Mouse (Mus musculus): ENCODE measurements around the gene Gpank1. TPM values are rescaled to one million over a fixed set of nuclear protein-coding genes. Genes with fewer than 3 reads are reported as not detected.

Gene Gpank1
- polyA plus RNA-seq, 1 experiment from 2014 or later = 10.0 TPM

DNA sequence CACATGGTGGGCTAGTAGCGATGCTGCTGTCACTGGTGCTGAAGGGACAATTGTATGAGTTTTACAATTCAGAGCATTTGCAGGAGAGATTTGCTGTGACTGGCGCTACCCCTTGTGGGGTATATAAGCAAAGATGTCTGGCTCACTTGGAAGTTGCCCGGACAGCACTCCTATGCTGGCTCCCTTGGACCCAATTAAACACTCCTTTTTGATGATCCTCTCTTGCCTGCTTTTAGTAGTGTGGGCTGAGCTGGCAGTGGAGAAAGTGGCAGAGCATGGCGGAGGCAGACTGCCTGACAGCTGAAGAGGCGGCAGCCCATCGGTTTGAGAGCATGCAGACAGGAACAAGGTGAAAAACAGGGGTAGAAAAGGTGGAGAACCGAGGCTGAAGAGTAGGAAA is 46.5 kb downstream of the Gpank1 start:
- ATAC-seq (ENCODE audit: insufficient number of reproducible peaks, insufficient read depth, low FRiP score, low read depth) = no peak
- Histone ChIP-seq H3K4me3 (ENCODE audit: control insufficient read depth in 1 of 2, insufficient read depth in 1 of 2, low read depth in 1 of 2, low read length in 2 of 2) (no peak overlapping the region), H3K36me3 (ENCODE audit: control insufficient read depth, insufficient read depth, low read length) (no peaks in the 10 kb centered on the region), H3K9me3 (ENCODE audit: control insufficient read depth, low read length) (no peaks in the 10 kb centered on the region), H3K4me1 (ENCODE audit: control insufficient read depth in 2 of 2, insufficient read depth in 2 of 2, low read length in 2 of 2) (peaks cover 6 to 17% of the 10 kb centered on the region in 2 experiments), H3K4me2 (ENCODE audit: low read length) (no peak overlapping the region), H3K27me3 (ENCODE audit: control insufficient read depth, insufficient read depth, low read length) (no peaks in the 10 kb centered on the region), H3K9ac (ENCODE audit: low read length) (no peak overlapping the region), H3K27ac (replicated peaks in 1 of 2; ENCODE audit: control insufficient read depth in 1 of 2, insufficient read depth in 1 of 2, low read depth in 2 of 2, low read length in 2 of 2) (no peak overlapping the region)
- WGBS = 79% methylated on average over 7 of the region's 7 CpGs

DNA sequence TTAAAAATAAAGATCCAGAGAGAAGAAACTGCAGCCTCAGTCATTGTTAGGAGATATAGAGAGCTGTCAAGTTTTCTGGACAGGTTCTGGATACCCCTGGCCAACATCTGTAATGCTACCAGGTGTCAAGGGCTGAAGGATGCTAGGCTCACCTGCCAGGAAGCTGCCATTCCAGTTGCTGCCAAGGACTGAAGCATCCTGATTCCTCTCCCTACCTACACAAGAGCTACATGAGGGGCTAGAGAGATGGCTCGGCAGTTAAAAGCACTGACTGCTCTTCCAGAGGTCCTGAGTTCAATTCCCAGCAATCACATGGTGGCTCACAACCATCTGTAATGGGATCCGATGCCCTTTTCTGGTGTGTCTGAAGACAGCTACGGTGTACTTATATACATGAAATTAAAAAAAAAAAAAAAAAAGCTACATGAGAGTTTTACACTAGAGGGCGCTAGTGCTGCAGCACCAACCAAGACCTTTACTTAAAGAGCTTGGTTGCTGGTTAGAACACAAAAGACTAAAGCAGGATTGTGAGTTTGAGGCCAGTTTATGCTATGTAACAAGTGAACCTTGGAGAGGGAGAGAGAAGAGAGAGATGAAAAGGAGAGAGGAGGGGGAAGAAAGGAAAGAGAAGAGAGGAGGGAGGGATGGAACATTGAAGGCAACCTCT is 47.4 kb downstream of the Gpank1 start:
- peaks cover 5 to 9% of the 10 kb centered on the region in 2 experiments; a peak in 3 of 4 replicates for H3K4me1 ChIP-seq (ENCODE audit: control insufficient read depth in 2 of 2, insufficient read depth in 2 of 2, low read length in 2 of 2)
- 8% methylated on average over 4 of the region's 4 CpGs for WGBS
- H3K4me2 ChIP-seq (ENCODE audit: low read length) = no peak overlapping the region
- H3K27ac ChIP-seq (replicated peaks in 1 of 2; ENCODE audit: control insufficient read depth in 1 of 2, insufficient read depth in 1 of 2, low read depth in 2 of 2, low read length in 2 of 2) = no peak overlapping the region
- H3K9me3 ChIP-seq (ENCODE audit: control insufficient read depth, low read length) = no peaks in the 10 kb centered on the region
- H3K9ac ChIP-seq (ENCODE audit: low read length) = no peak overlapping the region
- no peaks in the 10 kb centered on the region for H3K36me3 ChIP-seq (ENCODE audit: control insufficient read depth, insufficient read depth, low read length)
- no peaks in the 10 kb centered on the region for H3K27me3 ChIP-seq (ENCODE audit: control insufficient read depth, insufficient read depth, low read length)
- ATAC-seq (ENCODE audit: insufficient number of reproducible peaks, insufficient read depth, low FRiP score, low read depth) = no peak
- H3K4me3 ChIP-seq (ENCODE audit: control insufficient read depth in 1 of 2, insufficient read depth in 1 of 2, low read depth in 1 of 2, low read length in 2 of 2) = no peak overlapping the region

DNA sequence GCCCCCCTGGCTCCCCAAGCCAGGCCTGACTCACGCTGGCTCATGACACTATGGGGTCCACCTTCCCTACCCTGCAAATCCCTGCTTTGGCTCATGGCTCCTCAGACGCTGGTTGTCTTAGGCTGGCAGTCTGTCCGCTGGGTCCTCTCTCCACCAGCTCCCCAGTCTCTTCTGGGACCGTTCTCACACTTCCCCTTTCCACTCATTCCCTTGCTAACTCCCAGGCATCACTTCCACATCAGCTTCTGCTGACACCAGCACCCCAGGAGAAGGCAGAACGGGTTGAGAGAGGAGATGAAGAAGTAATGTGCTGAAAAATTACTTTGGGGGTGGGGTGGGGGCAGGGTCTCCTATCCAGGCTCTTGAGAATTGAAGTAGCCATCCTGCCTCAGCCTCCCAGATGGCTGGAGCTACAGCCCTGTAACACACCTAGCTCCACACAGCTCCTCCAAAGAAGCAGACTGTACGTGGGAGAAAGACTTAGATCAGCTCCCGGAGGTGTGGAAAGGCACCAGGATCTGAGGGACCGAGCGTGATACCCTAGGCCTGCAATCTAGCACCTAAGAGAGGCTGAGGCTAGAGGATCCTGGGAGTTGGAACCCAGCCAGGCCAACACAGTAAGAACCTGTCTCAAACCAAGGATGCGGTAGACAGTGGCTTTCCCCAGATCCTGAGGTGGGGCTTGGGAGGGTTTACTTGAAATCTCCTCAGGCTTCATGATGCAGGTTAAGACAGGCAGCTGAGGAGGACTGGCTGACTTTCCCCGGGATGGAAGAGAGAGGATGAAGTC is 51.4 kb downstream of the Gpank1 start:
- 48% methylated on average over 11 of the region's 11 CpGs for WGBS
- H3K9ac ChIP-seq (ENCODE audit: low read length) = peak overlapping the region; percentile 48; the same call in 1 of the 2 replicates
- no peak overlapping the region for H3K27ac ChIP-seq (replicated peaks in 1 of 2; ENCODE audit: control insufficient read depth in 1 of 2, insufficient read depth in 1 of 2, low read depth in 2 of 2, low read length in 2 of 2)
- ATAC-seq (ENCODE audit: insufficient number of reproducible peaks, insufficient read depth, low FRiP score, low read depth) = no peak
- no peaks in the 10 kb centered on the region for H3K36me3 ChIP-seq (ENCODE audit: control insufficient read depth, insufficient read depth, low read length)
- H3K27me3 ChIP-seq (ENCODE audit: control insufficient read depth, insufficient read depth, low read length) = no peaks in the 10 kb centered on the region
- H3K4me2 ChIP-seq (ENCODE audit: low read length) = no peak overlapping the region
- no peaks in the 10 kb centered on the region for H3K9me3 ChIP-seq (ENCODE audit: control insufficient read depth, low read length)
- H3K4me1 ChIP-seq (ENCODE audit: control insufficient read depth in 2 of 2, insufficient read depth in 2 of 2, low read length in 2 of 2) = no peaks in the 10 kb centered on the region; a peak in 1 of 4 replicates
- H3K4me3 ChIP-seq (ENCODE audit: control insufficient read depth in 1 of 2, insufficient read depth in 1 of 2, low read depth in 1 of 2, low read length in 2 of 2) = no peak overlapping the region

DNA sequence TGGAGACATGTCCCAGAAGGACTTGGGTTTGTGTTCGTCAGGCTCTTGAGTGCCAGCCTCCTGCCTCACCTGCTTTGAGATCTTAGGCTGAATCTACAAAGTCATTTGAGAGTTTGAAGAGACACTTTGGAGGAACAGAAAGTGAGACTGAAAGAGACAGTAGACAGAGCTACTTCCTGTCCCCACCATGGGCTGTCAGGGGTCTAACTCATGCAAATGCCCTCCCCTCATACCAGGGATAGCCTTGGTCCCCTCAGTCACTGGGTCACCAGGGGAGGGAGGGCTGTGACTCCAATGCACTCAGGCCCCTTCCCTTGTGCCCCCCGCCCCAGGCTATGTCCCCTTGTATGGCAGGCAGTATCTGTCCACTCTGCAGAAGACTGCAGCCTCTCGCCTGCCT is 52.1 kb downstream of the Gpank1 start:
- Histone ChIP-seq H3K27ac (replicated peaks in 1 of 2; ENCODE audit: control insufficient read depth in 1 of 2, insufficient read depth in 1 of 2, low read depth in 2 of 2, low read length in 2 of 2) (no peak overlapping the region), H3K27me3 (ENCODE audit: control insufficient read depth, insufficient read depth, low read length) (no peaks in the 10 kb centered on the region), H3K4me3 (ENCODE audit: control insufficient read depth in 1 of 2, insufficient read depth in 1 of 2, low read depth in 1 of 2, low read length in 2 of 2) (no peak overlapping the region), H3K4me1 (ENCODE audit: control insufficient read depth in 2 of 2, insufficient read depth in 2 of 2, low read length in 2 of 2) (no peaks in the 10 kb centered on the region; a peak in 1 of 4 replicates), H3K36me3 (ENCODE audit: control insufficient read depth, insufficient read depth, low read length) (no peaks in the 10 kb centered on the region), H3K9ac (ENCODE audit: low read length) (no peak overlapping the region), H3K4me2 (ENCODE audit: low read length) (no peak overlapping the region), H3K9me3 (ENCODE audit: control insufficient read depth, low read length) (no peaks in the 10 kb centered on the region)
- ATAC-seq (ENCODE audit: insufficient number of reproducible peaks, insufficient read depth, low FRiP score, low read depth) = no peak
- WGBS = 59% methylated on average over 3 of the region's 3 CpGs

Other genes with a start within 250 kb of the Gpank1 start
- gene Zbtb12, start 242.0 kb upstream of the Gpank1 start, polyA plus RNA-seq (2014; fragmentation: Nextera tagmentation; extraction: Ambion mirVana) = 0.38 and 0.53 TPM in 2 replicates
- gene Gm20547, start 239.4 kb upstream of the Gpank1 start, polyA plus RNA-seq (2014; fragmentation: Nextera tagmentation; extraction: Ambion mirVana) = not detected in 2 replicates
- 1.0 and 1.2 TPM in 2 replicates for gene C2, start 223.2 kb upstream of the Gpank1 start, polyA plus RNA-seq (2014; fragmentation: Nextera tagmentation; extraction: Ambion mirVana)
- gene Ehmt2, start 223.0 kb upstream of the Gpank1 start, polyA plus RNA-seq (2014; fragmentation: Nextera tagmentation; extraction: Ambion mirVana) = 31.4 and 35.2 TPM in 2 replicates
- gene Slc44a4, start 207.0 kb upstream of the Gpank1 start, polyA plus RNA-seq (2014; fragmentation: Nextera tagmentation; extraction: Ambion mirVana) = not detected in 2 replicates
- gene Neu1, start 190.2 kb upstream of the Gpank1 start, polyA plus RNA-seq (2014; fragmentation: Nextera tagmentation; extraction: Ambion mirVana) = 13.7 and 14.6 TPM in 2 replicates
- gene Hspa1b, start 162.2 kb upstream of the Gpank1 start, polyA plus RNA-seq (2014; fragmentation: Nextera tagmentation; extraction: Ambion mirVana) = 0.09 and 0.19 TPM in 2 replicates
- 0.55 TPM in 1 of 2 replicates, not detected in the other for gene Gm20481, start 151.5 kb upstream of the Gpank1 start, polyA plus RNA-seq (2014; fragmentation: Nextera tagmentation; extraction: Ambion mirVana)
- 2.3 and 2.9 TPM in 2 replicates for gene Hspa1a, start 149.3 kb upstream of the Gpank1 start, polyA plus RNA-seq (2014; fragmentation: Nextera tagmentation; extraction: Ambion mirVana)
- gene Hspa1l, start 148.8 kb upstream of the Gpank1 start, polyA plus RNA-seq (2014; fragmentation: Nextera tagmentation; extraction: Ambion mirVana) = 2.2 and 2.7 TPM in 2 replicates
- gene Lsm2, start 139.6 kb upstream of the Gpank1 start, polyA plus RNA-seq (2014; fragmentation: Nextera tagmentation; extraction: Ambion mirVana) = 132 and 136 TPM in 2 replicates
- 41.7 and 42.9 TPM in 2 replicates for gene Vars, start 120.5 kb upstream of the Gpank1 start, polyA plus RNA-seq (2014; fragmentation: Nextera tagmentation; extraction: Ambion mirVana)
- 0.28 and 0.42 TPM in 2 replicates for gene Vwa7, start 104.9 kb upstream of the Gpank1 start, polyA plus RNA-seq (2014; fragmentation: Nextera tagmentation; extraction: Ambion mirVana)
- 1.5 and 2.2 TPM in 2 replicates for gene Sapcd1, start 93.4 kb upstream of the Gpank1 start, polyA plus RNA-seq (2014; fragmentation: Nextera tagmentation; extraction: Ambion mirVana)
- gene Msh5, start 74.7 kb upstream of the Gpank1 start, polyA plus RNA-seq (2014; fragmentation: Nextera tagmentation; extraction: Ambion mirVana) = 2.6 and 3.5 TPM in 2 replicates
- 108 TPM in 2 replicates for gene Clic1, start 71.5 kb upstream of the Gpank1 start, polyA plus RNA-seq (2014; fragmentation: Nextera tagmentation; extraction: Ambion mirVana)
- gene Ddah2, start 62.4 kb upstream of the Gpank1 start, polyA plus RNA-seq (2014; fragmentation: Nextera tagmentation; extraction: Ambion mirVana) = 186 and 222 TPM in 2 replicates
- not detected in 2 replicates for gene Ly6g6c, start 56.1 kb upstream of the Gpank1 start, polyA plus RNA-seq (2014; fragmentation: Nextera tagmentation; extraction: Ambion mirVana)
- gene Mpig6b, start 55.3 kb upstream of the Gpank1 start, polyA plus RNA-seq (2014; fragmentation: Nextera tagmentation; extraction: Ambion mirVana) = 0.54 and 0.73 TPM in 2 replicates
- gene Ly6g6e, start 44.6 kb upstream of the Gpank1 start, polyA plus RNA-seq (2014; fragmentation: Nextera tagmentation; extraction: Ambion mirVana) = 0.32 TPM in 1 of 2 replicates, not detected in the other
- gene Ly6g6d, start 43.4 kb upstream of the Gpank1 start, polyA plus RNA-seq (2014; fragmentation: Nextera tagmentation; extraction: Ambion mirVana) = 1.9 and 2.6 TPM in 2 replicates
- gene Ly6g6f, start 35.8 kb upstream of the Gpank1 start, polyA plus RNA-seq (2014; fragmentation: Nextera tagmentation; extraction: Ambion mirVana) = not detected in 2 replicates
- gene Abhd16a, start 32.2 kb upstream of the Gpank1 start, polyA plus RNA-seq (2014; fragmentation: Nextera tagmentation; extraction: Ambion mirVana) = 61.9 and 64.5 TPM in 2 replicates
- 0.59 TPM in 1 of 2 replicates, not detected in the other for gene Ly6g5c, start 13.2 kb upstream of the Gpank1 start, polyA plus RNA-seq (2014; fragmentation: Nextera tagmentation; extraction: Ambion mirVana)
- 0.28 TPM in 1 of 2 replicates, not detected in the other for gene Ly6g5b, start 6.0 kb upstream of the Gpank1 start, polyA plus RNA-seq (2014; fragmentation: Nextera tagmentation; extraction: Ambion mirVana)
- 219 and 234 TPM in 2 replicates for gene Csnk2b, start 598 bp downstream of the Gpank1 start, polyA plus RNA-seq (2014; fragmentation: Nextera tagmentation; extraction: Ambion mirVana)
- gene D17H6S53E, start 4.9 kb downstream of the Gpank1 start, polyA plus RNA-seq (2014; fragmentation: Nextera tagmentation; extraction: Ambion mirVana) = 8.7 and 10.1 TPM in 2 replicates
- 0.34 TPM in 1 of 2 replicates, not detected in the other for gene Apom, start 10.6 kb downstream of the Gpank1 start, polyA plus RNA-seq (2014; fragmentation: Nextera tagmentation; extraction: Ambion mirVana)
- gene Bag6, start 13.7 kb downstream of the Gpank1 start, polyA plus RNA-seq (2014; fragmentation: Nextera tagmentation; extraction: Ambion mirVana) = 63.3 and 68.6 TPM in 2 replicates
- 81.9 and 138 TPM in 2 replicates for gene Prrc2a, start 43.4 kb downstream of the Gpank1 start, polyA plus RNA-seq (2014; fragmentation: Nextera tagmentation; extraction: Ambion mirVana)
- 7.4 and 9.4 TPM in 2 replicates for gene Aif1, start 54.6 kb downstream of the Gpank1 start, polyA plus RNA-seq (2014; fragmentation: Nextera tagmentation; extraction: Ambion mirVana)
- gene Lst1, start 67.0 kb downstream of the Gpank1 start, polyA plus RNA-seq (2014; fragmentation: Nextera tagmentation; extraction: Ambion mirVana) = 9.5 and 11.2 TPM in 2 replicates
- 0.40 and 0.61 TPM in 2 replicates for gene Ltb, start 73.0 kb downstream of the Gpank1 start, polyA plus RNA-seq (2014; fragmentation: Nextera tagmentation; extraction: Ambion mirVana)
- gene Tnf, start 80.6 kb downstream of the Gpank1 start, polyA plus RNA-seq (2014; fragmentation: Nextera tagmentation; extraction: Ambion mirVana) = not detected in 2 replicates
- not detected in 2 replicates for gene Lta, start 83.9 kb downstream of the Gpank1 start, polyA plus RNA-seq (2014; fragmentation: Nextera tagmentation; extraction: Ambion mirVana)
- gene Gm16181, start 99.4 kb downstream of the Gpank1 start, polyA plus RNA-seq (2014; fragmentation: Nextera tagmentation; extraction: Ambion mirVana) = 0.69 TPM in 1 of 2 replicates, not detected in the other
- gene Atp6v1g2, start 112.2 kb downstream of the Gpank1 start, polyA plus RNA-seq (2014; fragmentation: Nextera tagmentation; extraction: Ambion mirVana) = 10.7 and 14.3 TPM in 2 replicates
- gene Nfkbil1, start 114.3 kb downstream of the Gpank1 start, polyA plus RNA-seq (2014; fragmentation: Nextera tagmentation; extraction: Ambion mirVana) = 3.1 and 4.2 TPM in 2 replicates
- gene Ddx39b, start 120.3 kb downstream of the Gpank1 start, polyA plus RNA-seq (2014; fragmentation: Nextera tagmentation; extraction: Ambion mirVana) = 237 and 246 TPM in 2 replicates
- gene H2-D1, start 141.3 kb downstream of the Gpank1 start, polyA plus RNA-seq (2014; fragmentation: Nextera tagmentation; extraction: Ambion mirVana) = 52.4 and 59.8 TPM in 2 replicates
- 0.08 TPM in 1 of 2 replicates, not detected in the other for gene H2-Q1, start 198.9 kb downstream of the Gpank1 start, polyA plus RNA-seq (2014; fragmentation: Nextera tagmentation; extraction: Ambion mirVana)
- 1.4 and 1.6 TPM in 2 replicates for gene H2-Q2, start 220.8 kb downstream of the Gpank1 start, polyA plus RNA-seq (2014; fragmentation: Nextera tagmentation; extraction: Ambion mirVana)

Data from heart, embryonic 14.5 days (tissue).